Mouse (Mus musculus): ENCODE data around the gene Ilf3. TPM values are rescaled to one million over a fixed set of nuclear protein-coding genes. Genes with fewer than 3 reads are reported as not detected.

Gene Ilf3
- total RNA-seq, 2 experiments from 2014 or later, result 170 to 172 TPM

GRCm38 (mm10) chr9:21337652-21338051 lies 30.0 kb upstream of the Ilf3 start:
- no peak for DNase-seq
- intact Hi-C loops (cut with DNase I), result no loop called here

- intact Hi-C loops (cut with DNase I), result no loop called here
- DNase-seq, result no peak
These were observed 27.3 kb upstream of the Ilf3 start for GRCm38 (mm10) chr9:21340411-21340810.

- intact Hi-C loops (cut with DNase I), result no loop called here
- DNase-seq, result peak; percentile 43
These were observed 20.9 kb upstream of the Ilf3 start for GRCm38 (mm10) chr9:21346627-21347365.

GRCm38 (mm10) chr9:21348152-21348551 lies 19.5 kb upstream of the Ilf3 start:
- no peak for DNase-seq
- intact Hi-C loops (cut with DNase I), result no loop called here

- DNase-seq, result no peak
- intact Hi-C loops (cut with DNase I), result no loop called here
These were observed 16.5 kb upstream of the Ilf3 start for GRCm38 (mm10) chr9:21351178-21351577.

- no peak for DNase-seq
- intact Hi-C loops (cut with DNase I), result no loop called here
These were observed 15.8 kb upstream of the Ilf3 start for GRCm38 (mm10) chr9:21351702-21352377.

GRCm38 (mm10) chr9:21352463-21353372 lies 15.0 kb upstream of the Ilf3 start:
- intact Hi-C loops (cut with DNase I), result no loop called here
- DNase-seq, result no peak

GRCm38 (mm10) chr9:21353373-21353686 lies 14.3 kb upstream of the Ilf3 start:
- no peak for DNase-seq
- intact Hi-C loops (cut with DNase I), result no loop called here

- intact Hi-C loops (cut with DNase I), result no loop called here
These were observed 12.9 kb upstream of the Ilf3 start for GRCm38 (mm10) chr9:21354796-21355195.

GRCm38 (mm10) chr9:21356981-21357718 lies 10.5 kb upstream of the Ilf3 start:
- intact Hi-C loops (cut with DNase I), result no loop called here
- DNase-seq, result peak; percentile 56

More at GRCm38 (mm10) chr9:21354796-21355195, 12.9 kb upstream of the Ilf3 start:
- no peak for DNase-seq

- DNase-seq, result peak; percentile 58
- intact Hi-C loops (cut with DNase I), result no loop called here
These were observed 990 bp upstream of the Ilf3 start for GRCm38 (mm10) chr9:21366541-21367220.

- intact Hi-C loops (cut with DNase I), result no loop called here
These were observed 487 bp downstream of the Ilf3 start for GRCm38 (mm10) chr9:21368131-21368584.

GRCm38 (mm10) chr9:21369080-21369479 lies 1.4 kb downstream of the Ilf3 start:
- intact Hi-C loops (cut with DNase I), result no loop called here
- DNase-seq, result peak; percentile 11

More at GRCm38 (mm10) chr9:21368131-21368584, 487 bp downstream of the Ilf3 start:
- DNase-seq, result peak; percentile 78

GRCm38 (mm10) chr9:21370876-21371275 lies 3.2 kb downstream of the Ilf3 start:
- intact Hi-C loops (cut with DNase I), result no loop called here
- DNase-seq, result no peak

- intact Hi-C loops (cut with DNase I), result no loop called here
- no peak for DNase-seq
These were observed 4.8 kb downstream of the Ilf3 start for GRCm38 (mm10) chr9:21372508-21372907.

GRCm38 (mm10) chr9:21379195-21379594 lies 11.5 kb downstream of the Ilf3 start:
- intact Hi-C loops (cut with DNase I), result no loop called here
- DNase-seq, result no peak

- intact Hi-C loops (cut with DNase I), result no loop called here
- DNase-seq, result no peak
These were observed 13.2 kb downstream of the Ilf3 start for GRCm38 (mm10) chr9:21380868-21381267.

- intact Hi-C loops (cut with DNase I), result no loop called here
- no peak for DNase-seq
These were observed 16.3 kb downstream of the Ilf3 start for GRCm38 (mm10) chr9:21383966-21384365.

GRCm38 (mm10) chr9:21392646-21393175 lies 25.0 kb downstream of the Ilf3 start:
- no peak for DNase-seq
- intact Hi-C loops (cut with DNase I), result no loop called here

GRCm38 (mm10) chr9:21395692-21396091 lies 28.0 kb downstream of the Ilf3 start:
- DNase-seq, result no peak
- intact Hi-C loops (cut with DNase I), result no loop called here

Measured in left cerebral cortex, postnatal 4 days (tissue).